Mouse (Mus musculus) cerebellum, adult (tissue): Measurements from ENCODE around the gene Efcab9.
A peak's percentile ranks its signal among the peaks of the same experiment; 100 is the strongest.
"Not testable (repeated sequence)": the region's sequence is repeated elsewhere in the genome, so short reads cannot be mapped to it uniquely, and the experiment has no call there.

Experiments
- ATAC-seq: cut with Nextera tagmentation; 2 replicates; pipeline ENCODE4 v1.9.2; 2017; ENCODE audit warnings: mild to moderate bottlenecking, moderate library complexity, mixed read lengths; ENCODE audit not compliant: insufficient number of reproducible peaks, low FRiP score, low TSS enrichment

Efcab9 gene

DNA sequence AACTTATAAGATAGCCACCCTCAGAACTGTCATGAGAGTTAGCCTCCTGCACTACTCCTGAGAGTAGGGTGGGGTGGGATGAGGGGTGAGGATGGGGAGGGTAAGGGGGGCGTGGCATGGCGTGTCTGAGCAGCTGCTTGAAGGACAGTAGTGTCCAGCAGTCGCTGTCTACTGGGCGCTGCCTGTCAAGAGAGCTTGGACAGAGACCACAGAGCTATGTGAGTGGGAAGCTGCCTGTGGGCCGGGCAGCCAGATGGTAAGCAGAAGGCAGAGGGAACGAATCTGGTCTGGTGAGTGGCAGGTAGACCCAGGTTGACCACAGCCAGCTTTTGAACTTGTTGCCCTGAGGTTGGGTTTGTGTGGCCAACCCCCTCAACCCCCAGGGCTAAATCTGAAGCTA lies 8.6 kb upstream of the Efcab9 start:
- ATAC-seq: no peak

DNA sequence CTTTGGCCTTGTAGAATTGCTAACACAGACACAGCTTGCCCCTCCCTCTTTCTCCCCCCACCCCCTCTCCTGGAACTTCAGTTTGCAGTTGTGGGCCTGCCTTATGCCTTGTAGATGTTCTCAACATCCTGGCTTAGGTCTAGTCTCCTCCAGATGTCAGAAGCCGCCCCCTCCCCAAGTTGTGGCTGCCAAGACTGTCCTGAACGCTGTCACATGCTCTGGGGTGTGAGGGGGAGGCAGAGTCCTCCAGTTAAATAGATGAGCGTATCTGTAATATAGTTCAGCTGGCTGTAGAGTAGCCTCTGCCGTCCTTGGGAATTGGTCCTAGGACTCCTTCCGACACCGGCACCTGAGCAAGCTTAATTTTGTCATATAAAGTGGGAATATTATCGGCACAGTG lies 7.8 kb upstream of the Efcab9 start:
- ATAC-seq: no peak

DNA sequence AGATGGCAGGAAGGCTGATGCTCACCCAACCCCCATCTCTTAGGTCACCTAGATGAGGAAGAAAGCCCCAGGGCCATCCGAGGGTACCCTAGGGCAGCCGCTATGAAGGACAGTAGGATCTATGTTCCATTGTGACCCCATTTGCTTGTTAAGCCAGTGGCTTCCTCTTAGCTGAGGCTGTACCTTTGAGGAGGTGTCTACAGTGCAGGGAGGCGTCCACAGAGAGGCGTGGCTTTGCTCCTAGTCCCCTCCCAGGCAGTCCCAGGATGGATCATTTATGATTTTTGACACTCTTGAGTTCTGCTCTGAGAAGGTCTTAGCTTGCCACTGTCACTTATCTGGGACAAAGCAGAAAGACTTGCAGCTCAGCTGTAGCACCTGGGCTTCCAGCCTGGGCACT lies 7.0 kb upstream of the Efcab9 start:
- ATAC-seq: no peak

DNA sequence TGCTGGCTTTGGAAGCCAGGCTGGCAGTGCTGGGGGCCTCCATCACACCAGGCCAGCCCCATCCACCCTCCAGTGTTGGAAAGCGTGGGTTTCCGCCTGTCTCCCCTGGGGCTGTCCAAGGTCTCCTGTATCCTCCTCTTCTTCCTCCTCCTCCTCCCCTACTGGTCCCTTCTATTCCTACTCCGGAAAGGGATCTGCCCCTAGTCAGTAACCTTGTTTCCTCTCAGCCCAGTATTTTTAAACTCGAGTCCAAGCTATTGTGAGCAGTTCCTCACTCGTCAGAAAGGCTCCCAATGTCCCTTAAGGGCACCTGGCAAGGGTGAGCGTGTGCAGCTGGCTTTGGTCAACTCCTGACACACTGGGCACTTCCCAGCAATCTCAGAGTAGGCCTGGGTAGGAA lies 6.6 kb upstream of the Efcab9 start:
- no peak for ATAC-seq

DNA sequence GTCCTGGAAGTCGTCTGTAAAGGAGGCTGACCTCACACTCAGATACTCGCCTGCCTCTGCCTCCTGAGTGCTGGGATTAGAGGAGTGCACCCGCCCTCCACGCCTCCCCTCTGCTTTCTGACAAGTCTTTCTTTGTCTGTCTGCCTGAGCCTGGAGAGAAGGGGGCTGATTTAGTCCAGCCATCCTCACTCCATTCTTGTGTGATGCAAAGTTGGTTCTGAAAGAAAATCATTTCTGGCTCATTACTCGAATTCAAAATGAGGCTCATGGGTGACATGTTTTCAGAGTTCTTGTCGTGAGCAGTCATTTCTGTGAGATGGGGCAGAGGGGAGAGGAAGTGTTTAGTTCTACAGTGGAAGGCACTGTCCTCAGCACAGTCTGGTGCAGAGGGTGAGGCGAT lies 5.1 kb upstream of the Efcab9 start:
- ATAC-seq: no peak

DNA sequence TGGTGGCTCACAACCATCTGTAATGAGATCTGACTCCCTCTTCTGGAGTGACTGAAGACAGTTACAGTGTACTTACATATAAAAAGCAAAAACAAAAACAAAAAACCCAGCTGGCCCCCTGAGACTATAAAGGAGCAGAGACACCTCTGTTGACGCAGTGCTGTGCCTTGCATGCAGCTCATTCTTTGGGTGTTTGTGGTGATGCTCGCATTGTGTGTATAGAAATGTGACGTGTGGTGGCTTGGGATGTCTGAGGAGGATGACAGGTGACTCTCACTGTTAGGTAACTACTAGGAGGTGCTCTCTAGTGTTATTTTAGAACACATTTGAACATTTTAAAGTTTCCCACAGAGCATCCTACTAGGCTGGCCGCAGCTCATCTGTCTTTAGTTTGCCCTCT lies 3.8 kb upstream of the Efcab9 start:
- no peak for ATAC-seq

DNA sequence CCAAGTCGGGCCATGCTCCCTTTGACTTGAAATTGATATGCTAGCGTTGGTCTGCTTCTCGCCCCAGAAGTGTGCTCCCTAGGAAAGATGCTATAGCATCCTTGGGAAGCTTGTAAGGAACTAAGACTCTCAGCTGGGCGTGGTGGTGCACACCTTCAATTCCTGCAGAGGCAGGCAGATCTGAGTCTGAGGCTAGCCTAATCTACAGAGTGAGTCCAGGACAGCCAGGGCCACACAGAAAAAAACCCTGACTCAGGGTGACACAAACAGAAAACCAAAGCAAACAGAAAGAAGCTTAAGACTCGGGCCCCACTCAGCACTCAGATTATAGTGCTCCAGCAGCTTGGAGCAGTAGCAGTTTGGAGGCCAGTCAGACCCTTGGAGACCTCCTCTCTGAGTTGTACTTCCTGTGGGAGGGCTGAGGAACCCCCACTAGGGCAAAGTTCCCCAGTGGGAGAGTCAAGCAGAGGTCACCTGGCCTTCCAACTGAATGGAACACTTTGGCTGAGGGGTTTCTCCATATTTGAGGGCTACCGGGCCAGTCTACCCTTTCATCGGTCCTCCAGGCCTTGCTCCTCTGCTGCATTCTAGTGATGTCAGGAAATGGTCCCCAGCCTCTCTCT lies 2.7 kb upstream of the Efcab9 start:
- no peak for ATAC-seq

DNA sequence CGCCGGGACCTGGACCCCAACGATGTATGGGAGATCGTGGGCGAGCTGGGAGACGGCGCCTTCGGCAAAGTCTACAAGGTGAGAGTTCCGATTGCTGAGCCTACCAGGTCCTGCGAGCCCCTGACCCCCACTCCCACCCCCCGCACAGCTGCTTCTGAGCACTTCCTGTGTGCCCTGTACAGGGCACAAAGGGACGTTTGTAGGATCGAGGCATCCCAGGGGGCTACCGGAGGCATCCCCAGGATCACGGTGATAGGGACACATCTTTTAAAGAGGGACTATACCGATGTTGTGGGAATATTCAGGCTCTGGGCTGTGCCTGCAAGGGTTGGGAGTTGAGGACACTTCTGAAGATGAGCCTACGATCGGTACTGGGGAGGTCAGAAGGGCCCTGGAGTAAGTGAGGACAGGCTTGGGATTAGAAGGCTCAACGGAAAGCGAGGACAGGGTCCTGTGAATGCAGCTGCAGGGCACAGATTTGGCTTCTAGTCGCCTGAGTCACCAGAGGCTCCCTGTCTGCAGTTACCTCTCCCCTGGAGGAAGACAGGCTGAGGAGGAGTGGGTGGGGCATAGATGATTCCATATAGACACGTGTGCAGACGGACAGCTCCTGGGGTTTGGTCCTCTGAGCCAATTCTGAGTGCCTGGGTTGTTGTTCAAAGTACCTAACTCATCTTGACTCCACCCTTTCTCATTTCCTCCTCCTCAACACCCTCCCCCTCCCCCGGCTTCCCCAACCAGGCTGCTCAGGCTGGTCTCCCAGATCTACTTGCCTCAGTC lies 1.8 kb upstream of the Efcab9 start:
- peak; percentile 24; the same call in 1 of the 2 replicates for ATAC-seq

DNA sequence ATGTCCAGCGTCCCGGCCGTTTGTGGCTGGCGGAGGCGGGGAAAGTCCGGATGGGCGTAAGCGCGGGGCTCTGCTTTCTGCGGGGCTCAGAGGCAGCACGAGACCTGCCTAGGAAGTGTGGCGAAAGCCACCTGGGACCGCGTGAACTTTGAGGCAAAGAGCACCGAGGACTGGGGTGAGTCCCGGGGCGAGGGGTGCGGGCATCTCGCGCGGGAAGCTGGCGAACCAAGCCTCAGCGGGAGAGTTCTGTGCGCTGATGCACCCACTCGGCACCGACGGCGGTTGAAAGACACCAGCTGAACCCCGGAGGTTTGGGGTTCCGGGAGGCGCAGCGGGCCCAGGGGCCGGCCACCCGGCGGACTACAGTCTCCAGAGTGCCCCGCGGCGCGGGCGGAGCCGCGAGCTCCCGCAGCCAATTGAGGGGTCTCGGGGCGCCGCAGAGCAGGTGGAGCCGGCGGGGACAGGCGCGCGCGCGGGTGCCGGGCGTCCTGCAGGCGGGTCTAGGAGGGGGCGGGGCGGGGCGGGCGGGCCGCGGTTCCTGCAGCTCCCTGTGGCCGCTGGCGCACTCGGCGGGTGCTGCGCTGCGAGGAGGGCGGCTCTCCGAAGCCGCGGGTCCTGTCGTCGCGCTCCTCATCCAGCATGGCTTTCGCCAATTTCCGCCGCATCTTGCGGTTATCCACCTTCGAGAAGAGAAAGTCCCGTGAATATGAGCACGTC lies 1.0 kb upstream of the Efcab9 start, which contains the start of gene Stk10:
Gene Stk10 (plus strand): TSS at position 541 of the 717 bp plus-strand sequence.
- peak; percentile 86 for ATAC-seq

DNA sequence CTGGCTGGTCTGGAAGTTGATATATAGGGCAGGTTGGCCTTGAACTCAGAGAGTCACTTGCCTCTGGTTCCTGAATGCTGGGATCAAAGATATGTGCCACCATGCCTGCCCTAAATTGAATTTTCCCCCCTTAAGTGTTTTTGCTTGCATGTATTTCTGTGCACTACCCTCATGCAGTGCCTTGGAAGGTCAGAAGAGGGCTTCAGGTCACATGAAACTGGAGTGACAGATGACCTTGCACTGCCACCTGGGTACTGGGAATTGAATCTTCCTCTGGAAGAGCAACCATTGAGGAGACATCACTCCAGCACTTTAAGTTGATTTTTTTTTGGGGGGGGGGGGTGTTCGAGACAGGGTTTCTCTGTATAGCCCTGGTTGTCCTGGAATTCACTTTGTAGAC lies 1.7 kb downstream of the Efcab9 start:
- no peak for ATAC-seq

DNA sequence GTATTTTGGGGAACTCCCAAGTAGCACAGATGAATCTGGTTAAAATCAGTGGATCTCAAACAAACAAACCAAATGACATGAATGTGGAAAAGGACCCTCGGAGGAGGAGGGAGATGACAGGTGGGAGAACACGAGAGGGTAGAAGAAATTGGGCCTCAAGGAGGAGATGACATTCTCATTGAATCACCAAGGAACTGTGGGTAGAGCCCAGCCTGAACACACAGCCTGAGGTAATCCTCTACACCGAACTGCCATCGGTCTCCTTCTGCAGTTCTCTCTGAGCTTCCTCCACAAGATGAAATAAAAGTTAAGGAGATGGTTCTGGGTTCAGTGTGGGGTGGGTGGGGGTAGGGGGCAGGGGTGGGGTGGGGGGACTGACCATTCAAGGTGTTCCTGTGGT lies 4.9 kb downstream of the Efcab9 start:
- no peak for ATAC-seq

DNA sequence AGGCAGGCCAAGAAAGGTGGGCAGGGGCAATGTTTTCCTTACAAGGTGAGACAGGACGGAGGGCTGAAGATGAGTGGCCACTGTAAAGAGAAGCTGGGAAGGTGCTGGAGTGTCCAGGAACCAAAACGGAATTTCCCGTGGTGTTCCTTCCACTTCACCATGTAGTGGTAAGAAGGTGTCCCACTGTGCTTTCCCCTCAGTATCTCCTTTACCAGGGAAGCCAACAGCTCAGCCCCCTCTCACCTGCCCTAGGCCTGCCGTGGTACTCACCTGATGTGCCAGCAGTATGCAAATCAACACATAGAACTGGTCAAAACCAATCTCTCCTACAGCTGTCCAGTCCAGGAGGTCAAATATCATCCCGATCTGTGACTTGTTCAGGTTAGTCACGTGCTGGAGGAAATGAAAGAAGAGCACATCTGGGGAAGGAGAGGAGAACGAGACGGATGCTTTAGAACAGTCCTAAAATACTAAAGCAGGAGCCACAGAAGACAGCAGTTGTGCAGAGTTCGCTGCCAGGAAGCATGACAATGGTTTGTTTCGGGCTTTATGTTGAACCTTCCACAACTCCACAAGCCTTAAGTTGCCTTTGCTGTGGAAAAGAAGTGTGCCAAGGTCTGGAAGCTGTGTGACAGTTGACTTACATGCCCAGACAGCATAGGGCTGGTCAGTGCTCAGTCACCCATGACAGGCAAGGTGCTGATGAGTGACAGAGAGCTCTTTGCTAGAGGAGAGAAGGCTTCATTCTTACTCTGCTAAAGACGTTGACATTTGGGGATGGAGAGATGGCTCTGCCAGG lies 7.6 kb downstream of the Efcab9 start:
- ATAC-seq: no peak

DNA sequence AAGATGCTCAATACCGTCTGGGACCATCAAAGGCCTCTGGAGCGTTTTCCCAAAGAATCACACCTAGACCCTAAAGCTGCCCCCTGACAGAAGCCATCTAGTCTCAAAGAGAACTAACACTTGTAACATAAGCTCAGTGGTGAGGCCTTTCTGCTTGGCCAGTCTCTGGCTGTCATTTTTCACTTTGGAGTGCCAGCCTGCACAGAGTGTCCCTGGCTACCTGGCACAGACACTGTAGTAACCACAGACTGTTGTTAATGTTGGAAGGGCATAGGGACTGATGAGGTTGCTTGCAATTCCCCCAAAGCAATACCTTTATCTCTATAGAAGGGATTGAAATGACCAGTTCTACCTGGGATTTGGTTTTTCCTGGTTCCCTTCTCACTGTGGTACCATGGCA lies 10.6 kb downstream of the Efcab9 start:
- no peak for ATAC-seq

DNA sequence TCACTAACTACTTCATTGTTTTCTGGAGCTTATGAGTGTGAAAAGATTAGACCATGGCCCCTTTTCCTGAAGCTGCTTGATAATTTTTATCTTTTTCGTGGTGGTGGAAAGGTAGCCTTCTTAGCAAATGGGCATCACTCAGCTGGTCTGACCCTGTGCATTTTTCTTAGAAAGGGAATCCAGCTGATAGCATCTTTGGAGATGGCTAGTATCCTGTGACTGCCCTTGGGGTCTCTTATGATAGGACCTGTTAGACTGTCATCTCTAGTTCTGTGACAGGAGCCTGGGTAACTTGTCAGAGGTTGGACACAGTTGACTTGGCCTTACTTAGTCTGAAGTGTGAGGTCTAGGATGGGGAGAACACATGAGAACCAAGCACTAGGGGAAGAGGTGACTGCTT lies 12.5 kb downstream of the Efcab9 start:
- ATAC-seq: no peak

DNA sequence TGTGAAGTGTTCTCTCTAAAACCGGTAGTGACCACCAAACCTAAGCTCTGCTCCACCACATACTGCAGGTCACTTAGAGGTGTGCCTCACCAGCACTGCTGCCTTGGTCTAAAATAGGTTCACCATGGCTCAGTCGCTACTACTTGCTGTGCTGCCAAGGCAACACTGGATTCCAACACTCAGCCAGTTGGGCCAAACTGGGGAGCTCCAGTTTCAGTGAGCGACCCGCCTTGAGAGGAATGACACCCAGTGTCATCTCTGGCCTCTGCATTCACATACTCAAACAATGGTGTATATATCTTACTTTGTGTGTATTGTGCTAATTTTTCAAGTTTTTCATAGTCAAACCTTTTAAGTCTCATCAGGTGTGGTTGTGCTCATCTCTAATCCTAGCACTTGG lies 13.1 kb downstream of the Efcab9 start:
- no peak for ATAC-seq

DNA sequence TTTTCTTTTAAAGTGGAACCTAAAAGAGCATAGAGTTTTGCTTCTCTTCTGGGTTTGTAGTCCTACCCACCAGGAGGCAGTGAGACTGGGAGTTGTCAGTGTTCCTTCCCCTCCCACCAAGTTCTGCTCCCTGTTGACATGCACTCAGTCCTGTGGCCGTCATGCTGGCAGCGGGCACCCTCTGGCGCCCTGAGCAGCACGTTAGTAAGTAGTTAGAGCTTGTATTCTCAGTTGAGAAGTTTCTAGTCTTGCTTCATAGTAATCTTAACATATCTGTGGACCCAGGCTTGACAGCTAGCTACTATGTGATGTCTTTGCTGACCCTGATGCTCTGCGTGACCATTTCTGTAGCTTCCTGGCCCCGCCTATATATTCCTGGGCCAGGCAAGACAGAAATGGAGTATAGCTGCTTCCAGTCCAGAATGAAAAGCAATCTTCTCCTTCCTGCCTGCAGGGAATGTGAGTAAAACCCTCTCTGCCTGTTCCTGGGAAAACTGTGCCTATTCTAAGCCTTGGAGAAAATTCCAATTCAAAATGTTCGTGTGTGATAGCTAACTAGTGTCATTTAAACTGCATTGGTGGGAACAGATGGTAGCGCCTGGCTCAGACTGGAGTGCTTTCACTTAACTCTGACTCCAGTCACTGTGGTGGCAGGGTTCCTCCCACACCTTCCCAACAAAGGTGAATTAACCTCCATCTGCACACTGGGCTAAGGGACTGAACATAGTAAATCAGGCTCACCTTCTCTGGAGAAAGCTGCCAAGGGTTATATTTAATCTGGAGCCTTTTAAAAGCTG lies 14.8 kb downstream of the Efcab9 start:
- ATAC-seq: peak; percentile 97

DNA sequence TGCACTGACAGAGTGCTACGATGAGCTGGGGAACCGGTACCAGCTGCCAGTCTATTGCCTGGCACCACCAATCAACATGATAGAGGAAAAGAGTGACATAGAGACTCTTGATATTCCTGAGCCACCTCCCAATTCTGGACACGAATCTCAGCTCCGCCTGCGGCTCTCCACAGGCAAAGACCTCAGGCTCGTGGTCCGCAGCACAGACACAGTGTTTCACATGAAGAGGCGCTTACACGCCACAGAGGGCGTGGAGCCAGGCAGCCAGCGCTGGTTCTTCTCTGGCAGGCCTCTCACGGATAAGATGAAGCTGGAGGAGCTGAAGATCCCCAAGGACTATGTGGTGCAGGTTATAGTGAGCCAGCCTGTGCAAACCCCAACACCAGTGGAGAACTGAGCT lies 15.8 kb downstream of the Efcab9 start:
- ATAC-seq: no peak

DNA sequence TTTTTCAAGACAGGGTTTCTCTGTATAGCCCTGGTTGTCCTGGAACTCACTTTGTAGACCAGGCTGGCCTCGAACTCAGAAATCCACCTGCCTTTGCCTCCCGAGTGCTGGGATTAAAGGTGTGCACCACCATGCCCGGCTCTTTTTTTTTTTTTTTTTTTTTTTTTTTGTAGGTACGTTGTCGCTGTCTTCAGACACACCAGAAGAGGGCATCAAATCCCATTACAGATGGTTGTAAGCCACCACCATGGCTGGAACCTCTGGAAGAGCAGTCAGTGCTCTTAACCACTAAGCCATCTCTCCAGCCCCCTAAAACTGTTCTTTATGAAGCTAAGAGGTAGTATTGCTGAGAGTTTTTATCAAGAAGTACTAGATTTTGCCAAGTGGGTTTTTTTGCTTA lies 17.0 kb downstream of the Efcab9 start:
- not testable (repeated sequence) for ATAC-seq

DNA sequence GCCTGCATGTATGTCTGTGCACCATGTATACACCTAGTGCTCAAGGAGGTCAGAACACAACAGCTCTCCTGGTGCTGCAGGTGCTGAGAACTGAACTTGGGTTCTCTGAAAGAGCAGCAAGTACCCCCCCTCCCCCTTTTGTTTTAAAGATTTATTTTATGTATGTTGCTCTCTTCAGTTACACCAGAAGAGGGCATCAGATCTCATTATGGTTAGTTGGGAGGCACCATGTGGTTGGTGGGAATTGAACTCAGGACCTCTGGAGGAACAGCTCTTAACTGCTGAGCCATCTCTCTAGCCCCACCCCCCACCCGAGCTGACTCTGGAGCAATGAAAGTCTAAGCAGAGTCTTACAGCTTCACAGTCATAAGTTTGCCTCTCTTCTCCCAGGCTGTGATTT lies 21.0 kb downstream of the Efcab9 start:
- no peak for ATAC-seq
